Mouse (Mus musculus) lung, postnatal 36 days (tissue): Measurements from ENCODE around the gene Csf1.
"Not testable (repeated sequence)": the region's sequence is repeated elsewhere in the genome, so short reads cannot be mapped to it uniquely, and the experiment has no call there.

Experiments
- DNase-seq: peaks from one replicate; pipeline ENCODE4 v3.0.0; 2022; ENCODE audit warnings: mixed read lengths

Csf1 gene

GRCm38 (mm10) chr3:107748260-107748955 lies 11.9 kb downstream of the Csf1 start:
- DNase-seq: no peak

- no peak for DNase-seq
Observed at GRCm38 (mm10) chr3:107746026-107746425, 14.2 kb downstream of the Csf1 start.

- peak; percentile 29 for DNase-seq
Observed at GRCm38 (mm10) chr3:107743650-107744049, 16.6 kb downstream of the Csf1 start.

GRCm38 (mm10) chr3:107743107-107743506 lies 17.2 kb downstream of the Csf1 start:
- DNase-seq: no peak

GRCm38 (mm10) chr3:107742071-107742710 lies 18.1 kb downstream of the Csf1 start:
- no peak for DNase-seq

GRCm38 (mm10) chr3:107741387-107741786 lies 18.9 kb downstream of the Csf1 start:
- DNase-seq: no peak

- no peak for DNase-seq
Observed at GRCm38 (mm10) chr3:107740578-107741207, 19.6 kb downstream of the Csf1 start.

GRCm38 (mm10) chr3:107739966-107740365 lies 20.3 kb downstream of the Csf1 start:
- no peak for DNase-seq

- DNase-seq: no peak
Observed at GRCm38 (mm10) chr3:107739456-107739855, 20.8 kb downstream of the Csf1 start.

GRCm38 (mm10) chr3:107738620-107739019 lies 21.6 kb downstream of the Csf1 start:
- no peak for DNase-seq

- DNase-seq: no peak
Observed at GRCm38 (mm10) chr3:107737609-107738190, 22.6 kb downstream of the Csf1 start.

- DNase-seq: not testable (repeated sequence)
Observed at GRCm38 (mm10) chr3:107735620-107736019, 24.6 kb downstream of the Csf1 start.

GRCm38 (mm10) chr3:107733329-107733728 lies 26.9 kb downstream of the Csf1 start:
- DNase-seq: no peak

- DNase-seq: no peak
Observed at GRCm38 (mm10) chr3:107730236-107730635, 30.0 kb downstream of the Csf1 start.

GRCm38 (mm10) chr3:107728509-107728908 lies 31.8 kb downstream of the Csf1 start:
- no peak for DNase-seq

- DNase-seq: peak; percentile 57
Observed at GRCm38 (mm10) chr3:107715971-107716370, 44.3 kb downstream of the Csf1 start.

GRCm38 (mm10) chr3:107714276-107714933 lies 45.9 kb downstream of the Csf1 start:
- DNase-seq: no peak

- DNase-seq: no peak
Observed at GRCm38 (mm10) chr3:107712081-107712480, 48.2 kb downstream of the Csf1 start.

- DNase-seq: no peak
Observed at GRCm38 (mm10) chr3:107709156-107709555, 51.1 kb downstream of the Csf1 start.

GRCm38 (mm10) chr3:107707239-107707638 lies 53.0 kb downstream of the Csf1 start:
- DNase-seq: no peak

- peak; percentile 31 for DNase-seq
Observed at GRCm38 (mm10) chr3:107706164-107706563, 54.1 kb downstream of the Csf1 start.

- DNase-seq: peak; percentile 18
Observed at GRCm38 (mm10) chr3:107704371-107704705, 55.9 kb downstream of the Csf1 start.

- no peak for DNase-seq
Observed at GRCm38 (mm10) chr3:107703675-107704370, 56.4 kb downstream of the Csf1 start.
